Mouse (Mus musculus): Measurements from ENCODE around the gene Mrc2.

Mrc2 gene

DNA sequence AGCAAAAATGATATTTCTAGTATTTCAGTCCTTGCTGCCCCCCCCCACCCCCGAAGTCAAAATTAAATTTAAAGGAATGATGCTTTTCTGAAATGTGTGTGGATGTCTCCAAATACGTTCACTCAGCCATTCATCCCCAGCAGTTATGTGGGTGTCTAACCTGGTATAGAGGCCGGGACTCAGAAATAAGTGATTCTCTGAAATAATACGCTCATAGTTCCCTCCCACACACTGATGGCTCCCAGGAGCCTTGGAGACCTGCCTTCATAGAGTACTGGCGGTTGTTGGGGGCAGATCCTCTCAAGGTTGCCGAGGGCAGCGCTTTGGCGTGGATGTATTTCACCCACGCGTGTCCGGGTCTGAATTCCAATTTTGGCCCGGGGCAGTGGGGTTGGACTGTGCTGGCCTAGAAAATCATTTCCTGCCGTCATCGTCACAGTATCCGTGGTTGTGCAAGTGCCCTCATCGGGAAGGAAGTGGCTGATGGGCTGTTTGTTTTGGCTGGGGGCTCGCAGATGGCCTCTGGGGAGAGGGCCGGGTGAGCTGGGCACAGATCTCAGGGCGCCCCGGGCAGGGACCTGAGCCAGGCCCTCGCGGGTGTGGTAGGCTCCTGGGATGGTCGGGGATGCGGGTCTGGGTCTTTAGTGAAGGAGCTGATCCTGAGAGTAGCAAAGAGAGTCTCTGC is 19.0 kb downstream of the Mrc2 start:
- DNase-seq (ENCODE audit: low spot score in 2 of 2) = no peak

GRCm38 (mm10) chr11:105312311-105312942 is 20.0 kb downstream of the Mrc2 start:
- no peak for DNase-seq (ENCODE audit: low spot score in 2 of 2)

DNA sequence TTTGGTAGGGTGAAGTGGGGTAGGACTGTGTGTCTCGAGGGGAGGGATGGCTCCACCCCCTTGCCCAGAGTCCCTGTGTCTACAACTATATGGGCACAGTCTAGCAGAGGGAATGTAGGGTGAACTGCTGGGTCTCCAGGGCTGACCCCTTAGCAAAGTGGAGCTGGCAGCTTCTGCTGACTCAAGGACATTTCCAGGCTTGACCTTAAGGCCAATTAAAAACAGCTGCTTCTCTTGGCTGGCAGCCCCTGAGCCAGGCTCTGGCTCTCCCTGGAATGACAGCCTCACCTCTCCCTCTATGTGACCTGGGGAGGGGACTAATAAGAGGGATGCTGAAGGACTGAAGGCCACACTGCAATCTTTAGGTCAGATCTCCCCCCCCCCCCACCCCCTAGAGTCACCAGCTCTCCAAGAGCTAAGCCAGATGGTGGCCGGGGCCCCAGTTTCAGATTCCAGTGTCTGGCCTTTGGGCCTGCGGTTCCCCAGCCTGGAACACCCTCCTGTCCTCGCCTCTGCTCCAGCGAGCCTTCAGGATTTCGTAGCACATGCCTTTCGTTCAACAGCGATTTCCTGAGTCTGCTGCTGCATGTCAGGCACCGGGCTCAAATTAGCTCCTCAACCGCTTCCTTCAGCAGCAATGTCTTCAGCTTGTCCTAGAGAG is 20.7 kb downstream of the Mrc2 start:
- no peak for DNase-seq (ENCODE audit: low spot score in 2 of 2)

GRCm38 (mm10) chr11:105313633-105314014 is 21.2 kb downstream of the Mrc2 start:
- no peak for DNase-seq (ENCODE audit: low spot score in 2 of 2)

GRCm38 (mm10) chr11:105315296-105315695 is 22.9 kb downstream of the Mrc2 start:
- no peak for DNase-seq (ENCODE audit: low spot score in 2 of 2)

- DNase-seq (ENCODE audit: low spot score in 2 of 2) = no peak
Measured at GRCm38 (mm10) chr11:105316121-105316520, 23.7 kb downstream of the Mrc2 start.

- DNase-seq (ENCODE audit: low spot score in 2 of 2) = no peak
Measured at GRCm38 (mm10) chr11:105317769-105318168, 25.3 kb downstream of the Mrc2 start.

DNA sequence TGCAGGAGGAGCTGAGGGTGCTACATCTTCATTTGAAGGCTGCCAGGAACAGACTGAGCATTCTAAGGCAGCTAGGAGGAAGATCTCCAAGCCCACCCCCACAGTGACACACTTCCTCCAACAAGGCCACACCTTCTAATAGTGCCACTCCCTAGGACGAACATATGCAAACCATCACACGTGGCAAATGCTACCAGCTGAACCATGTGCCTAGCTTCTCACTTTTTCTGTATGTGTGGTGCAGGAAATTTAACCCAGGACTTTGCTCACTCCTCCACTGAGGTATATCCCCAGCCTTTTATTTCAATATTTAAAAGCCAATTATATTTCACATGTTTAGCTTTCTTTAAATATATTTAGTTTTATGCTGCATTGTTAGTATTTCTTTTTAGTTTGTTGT is 28.6 kb downstream of the Mrc2 start:
- no peak for DNase-seq (ENCODE audit: low spot score in 2 of 2)

GRCm38 (mm10) chr11:105323530-105323929 is 31.1 kb downstream of the Mrc2 start:
- no peak for DNase-seq (ENCODE audit: low spot score in 2 of 2)

DNA sequence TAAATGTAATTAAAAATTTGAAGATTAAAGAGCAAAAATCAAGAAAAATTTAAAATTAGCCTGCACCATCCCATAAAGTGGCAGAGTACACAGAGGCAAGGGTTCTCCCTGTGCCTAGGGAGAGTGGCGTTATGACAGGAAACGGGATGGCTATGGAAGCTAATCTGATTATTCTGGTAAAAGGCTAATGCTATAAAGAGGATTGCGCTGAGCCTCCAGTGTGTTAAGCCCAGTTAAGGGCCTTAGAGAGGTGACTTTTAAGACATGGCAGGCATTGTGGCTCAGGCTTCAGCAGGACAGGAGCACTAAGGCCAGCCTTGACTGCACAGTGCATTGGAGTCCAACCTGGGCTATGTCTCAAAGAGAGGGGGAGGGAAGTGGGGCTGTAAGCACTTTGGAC is 34.7 kb downstream of the Mrc2 start:
- DNase-seq (ENCODE audit: low spot score in 2 of 2) = no peak

DNA sequence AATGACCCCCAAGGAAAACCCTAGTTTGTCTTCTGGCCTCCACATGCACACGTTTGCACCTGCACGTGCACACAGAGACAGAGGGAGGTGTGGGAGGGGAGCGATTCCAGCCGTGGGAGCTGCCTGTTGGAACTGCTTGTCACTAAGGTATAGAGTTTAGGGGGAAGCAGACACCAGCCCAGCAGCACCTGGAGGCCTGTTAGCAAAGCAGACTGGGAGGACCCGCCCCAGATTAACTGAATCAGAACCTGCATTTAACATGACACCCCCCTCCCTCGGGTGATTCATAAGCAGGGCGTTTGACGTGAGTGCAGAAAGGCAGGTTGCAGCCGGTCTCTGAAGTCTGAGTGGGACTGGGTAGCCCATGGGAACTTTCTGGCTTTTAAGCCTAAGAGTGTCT is 37.5 kb downstream of the Mrc2 start:
- no peak for DNase-seq (ENCODE audit: low spot score in 2 of 2)

DNA sequence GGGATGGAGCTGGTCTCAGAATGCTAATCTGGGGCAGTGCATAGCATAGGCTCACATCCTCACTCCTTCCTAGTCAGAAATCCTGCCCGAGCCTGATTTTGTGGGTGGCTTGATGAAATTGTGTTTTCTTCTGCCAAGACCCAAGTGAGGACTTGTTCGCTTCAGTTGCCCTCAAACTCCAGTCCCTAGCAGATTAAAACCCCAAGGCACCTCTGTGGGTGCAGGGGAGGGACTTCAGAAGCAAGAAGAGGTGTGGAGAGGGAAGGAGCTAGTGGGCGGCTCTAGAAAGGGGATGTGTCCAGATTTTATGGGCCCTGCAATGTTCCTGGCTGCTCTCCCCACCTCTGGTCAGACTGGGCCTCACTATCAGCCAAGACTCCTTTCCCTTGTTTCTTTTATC is 38.7 kb downstream of the Mrc2 start:
- DNase-seq (ENCODE audit: low spot score in 2 of 2) = no peak

DNA sequence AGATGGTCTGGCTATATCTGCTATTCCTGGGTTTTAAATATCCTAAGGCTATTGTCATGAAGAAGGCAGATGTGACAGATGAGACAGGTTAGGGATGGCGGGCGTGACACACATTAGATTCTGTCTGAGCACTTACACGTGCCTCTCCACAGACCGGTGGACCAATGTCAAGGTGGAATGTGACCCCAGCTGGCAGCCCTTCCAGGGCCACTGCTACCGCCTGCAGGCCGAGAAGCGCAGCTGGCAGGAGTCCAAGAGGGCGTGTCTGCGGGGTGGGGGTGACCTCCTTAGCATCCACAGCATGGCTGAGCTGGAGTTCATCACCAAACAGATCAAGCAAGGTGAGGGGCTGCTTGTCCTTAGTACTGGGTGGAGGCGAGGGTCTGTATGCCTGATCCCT is 39.3 kb downstream of the Mrc2 start:
- DNase-seq (ENCODE audit: low spot score in 2 of 2) = no peak

DNA sequence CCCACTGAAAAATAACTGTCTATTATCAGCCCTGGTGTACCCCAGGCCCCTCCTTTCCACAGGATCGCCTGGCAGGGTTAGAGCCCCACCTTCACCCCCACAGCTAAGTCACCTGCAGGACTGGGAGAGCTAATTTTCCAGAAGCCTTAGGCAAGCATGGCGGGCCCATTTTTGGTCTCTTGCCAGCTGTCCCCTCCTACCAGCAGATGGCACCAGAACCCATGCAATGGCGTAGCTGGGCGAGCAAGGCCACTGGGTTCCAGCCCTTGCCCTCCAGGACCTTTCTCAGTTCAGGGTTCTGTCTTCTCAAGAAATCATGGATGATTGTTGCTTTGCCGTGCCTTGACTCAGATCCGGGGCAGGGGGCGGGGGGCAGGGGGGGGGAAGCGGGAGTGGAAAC is 40.0 kb downstream of the Mrc2 start:
- peak in 1 of 2 experiments; percentile 15 for DNase-seq (ENCODE audit: low spot score in 2 of 2)

GRCm38 (mm10) chr11:105333867-105334670 is 41.6 kb downstream of the Mrc2 start:
- no peak for DNase-seq (ENCODE audit: low spot score in 2 of 2)

DNA sequence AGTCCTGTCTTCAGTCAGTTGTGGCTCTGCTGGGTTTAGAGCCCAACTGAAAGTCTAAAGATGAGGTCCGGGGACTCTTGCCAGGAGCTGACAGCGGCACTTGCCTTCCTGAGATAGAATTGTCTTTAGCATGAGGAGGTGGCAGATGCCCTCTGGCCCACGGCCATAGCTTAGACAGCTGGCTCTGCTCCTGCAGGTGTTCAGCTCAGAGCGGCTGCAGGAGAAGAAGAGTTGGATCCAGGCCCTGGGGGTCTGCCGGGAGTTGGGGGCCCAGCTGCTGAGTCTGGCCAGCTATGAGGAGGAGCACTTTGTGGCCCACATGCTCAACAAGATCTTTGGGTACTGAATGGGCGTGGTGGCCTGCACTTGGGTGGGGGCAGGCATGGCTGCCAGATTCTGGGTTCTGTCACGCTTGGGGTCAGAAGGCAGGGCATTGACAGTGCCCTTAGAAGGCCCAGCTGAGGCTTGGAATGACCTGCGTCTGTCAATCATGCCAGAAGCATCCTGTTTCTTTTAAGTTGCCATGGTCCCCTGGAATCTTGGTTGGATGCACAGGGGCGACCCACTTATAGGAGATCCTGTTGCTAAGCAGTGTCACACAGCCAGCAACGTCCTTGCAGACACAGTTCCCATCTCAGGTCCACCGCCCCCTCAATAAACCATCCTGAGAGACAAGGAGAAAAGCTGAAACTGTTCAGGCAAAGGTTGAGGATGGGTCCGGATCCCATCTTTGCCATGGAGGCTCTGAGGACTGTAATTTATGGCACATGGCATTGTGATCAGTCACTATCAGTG is 46.4 kb downstream of the Mrc2 start:
- DNase-seq (ENCODE audit: low spot score in 2 of 2) = no peak

GRCm38 (mm10) chr11:105345284-105345683 is 52.8 kb downstream of the Mrc2 start:
- DNase-seq (ENCODE audit: low spot score in 2 of 2) = no peak

GRCm38 (mm10) chr11:105347162-105348161 is 55.0 kb downstream of the Mrc2 start:
- peak; percentile 49 to 65 for DNase-seq (ENCODE audit: low spot score in 2 of 2)

- no peak for DNase-seq (ENCODE audit: low spot score in 2 of 2)
Measured at GRCm38 (mm10) chr11:105348495-105348982, 56.1 kb downstream of the Mrc2 start.

- DNase-seq (ENCODE audit: low spot score in 2 of 2) = no peak
Measured at GRCm38 (mm10) chr11:105349780-105350324, 57.4 kb downstream of the Mrc2 start.

Data from spleen, postnatal 14 days (tissue).